Mouse (Mus musculus): ENCODE measurements around the gene Rpl10. TPM values are rescaled to one million over a fixed set of nuclear protein-coding genes. Genes with fewer than 3 reads are reported as not detected.

Gene Rpl10
- total RNA-seq, 4 experiments from 2014 or later = 121 to 325 (median 211) TPM

- DNase-seq (ENCODE audit: low spot score) = no peak
These were observed 10.6 kb downstream of the Rpl10 start for GRCm38 (mm10) chrX:74281041-74281731.

GRCm38 (mm10) chrX:74281732-74282394, 11.3 kb downstream of the Rpl10 start, which contains the start of the genes Taz and Dnase1l1:
Gene Taz (plus strand): TSS chrX:74281912.
Gene Dnase1l1 (minus strand): TSS chrX:74282337.
- peak; percentile 84 for DNase-seq (ENCODE audit: low spot score)

- peak; percentile 84 for DNase-seq (ENCODE audit: low spot score)
These were observed 11.9 kb downstream of the Rpl10 start for GRCm38 (mm10) chrX:74282395-74283091.

- DNase-seq (ENCODE audit: low spot score) = no peak
These were observed 12.5 kb downstream of the Rpl10 start for GRCm38 (mm10) chrX:74283092-74283437.

GRCm38 (mm10) chrX:74293431-74293830, 22.8 kb downstream of the Rpl10 start:
- DNase-seq (ENCODE audit: low spot score) = no peak

- peak; percentile 95 for DNase-seq (ENCODE audit: low spot score)
These were observed 26.2 kb downstream of the Rpl10 start, which contains the start of gene Atp6ap1 for GRCm38 (mm10) chrX:74296538-74297448. Gene Atp6ap1 (plus strand): TSS chrX:74297097.

- DNase-seq (ENCODE audit: low spot score) = no peak
These were observed 27.7 kb downstream of the Rpl10 start for GRCm38 (mm10) chrX:74298348-74298747.

- DNase-seq (ENCODE audit: low spot score) = no peak
These were observed 29.1 kb downstream of the Rpl10 start for GRCm38 (mm10) chrX:74299721-74300120.

- peak; percentile 68 for DNase-seq (ENCODE audit: low spot score)
These were observed 34.5 kb downstream of the Rpl10 start, which contains the start of gene Gdi1 for GRCm38 (mm10) chrX:74304867-74305700. Gene Gdi1 (plus strand): TSS chrX:74304998.

GRCm38 (mm10) chrX:74312540-74313464, 42.2 kb downstream of the Rpl10 start, which contains the start of gene Fam50a:
Gene Fam50a (plus strand): TSS chrX:74313033.
- peak; percentile 86 for DNase-seq (ENCODE audit: low spot score)

Small RNA genes within 50 kb of the gene (microRNA-seq; reads per million reads assigned to microRNA genes)
- gene Mir7091 (not detected), gene Mir7092 (not detected)

Other genes starting within 250 kb of the Rpl10 start
- gene Irak1, start 246.9 kb upstream of the Rpl10 start, total RNA-seq (2022) = 10 to 100 TPM; 56.3 to 66.4 (median 60.9) TPM
- gene Opn1mw, start 143.3 kb upstream of the Rpl10 start, total RNA-seq (2022) = not detected
- 10 to 100 TPM; 25.3 to 36.9 (median 31.0) TPM for gene Mecp2, start 135.4 kb upstream of the Rpl10 start, total RNA-seq (2022)
- not detected for gene Tex28, start 103.0 kb upstream of the Rpl10 start, total RNA-seq (2022)
- not detected for gene Tktl1, start 93.6 kb upstream of the Rpl10 start, total RNA-seq (2022)
- gene Flna, start 21.0 kb upstream of the Rpl10 start, total RNA-seq (2022) = 10 to 100 TPM; 59.1 to 98.9 (median 79.2) TPM
- 10 to 100 TPM; 31.5 to 38.2 (median 33.4) TPM for gene Emd, start 16.1 kb upstream of the Rpl10 start, total RNA-seq (2022)
- gene Taz, start 11.1 kb downstream of the Rpl10 start, total RNA-seq (2022) = 10 to 100 TPM; 47.1 to 63.2 (median 49.8) TPM
- gene Dnase1l1, start 11.5 kb downstream of the Rpl10 start, total RNA-seq (2022) = 10 to 100 TPM; 17.7 to 20.0 (median 18.3) TPM
- 100 to 1,000 TPM; 130 to 144 (median 138) TPM for gene Atp6ap1, start 26.3 kb downstream of the Rpl10 start, total RNA-seq (2022)
- 10 to 100 TPM; 55.5 to 80.4 (median 71.0) TPM for gene Gdi1, start 34.2 kb downstream of the Rpl10 start, total RNA-seq (2022)
- 10 to 100 TPM; 22.7 to 28.1 (median 25.8) TPM for gene Fam50a, start 42.2 kb downstream of the Rpl10 start, total RNA-seq (2022)
- 1 to 10 TPM in 1 of 4 experiments, under 1 TPM in 3; 0.19 to 1.4 (median 0.73) TPM for gene Plxna3, start 58.3 kb downstream of the Rpl10 start, total RNA-seq (2022)
- gene Lage3, start 82.8 kb downstream of the Rpl10 start, total RNA-seq (2022) = 10 to 100 TPM; 24.0 to 33.2 (median 31.2) TPM
- 10 to 100 TPM; 74.3 to 82.5 (median 80.1) TPM for gene Ubl4a, start 102.4 kb downstream of the Rpl10 start, total RNA-seq (2022)
- 1 to 10 TPM; 4.0 to 6.7 (median 5.8) TPM for gene Slc10a3, start 102.5 kb downstream of the Rpl10 start, total RNA-seq (2022)
- 10 to 100 TPM; 14.7 to 20.0 (median 18.1) TPM for gene Fam3a, start 122.5 kb downstream of the Rpl10 start, total RNA-seq (2022)
- gene Ikbkg, start 122.5 kb downstream of the Rpl10 start, total RNA-seq (2022) = 10 to 100 TPM; 46.2 to 56.3 (median 49.5) TPM
- gene G6pdx, start 158.4 kb downstream of the Rpl10 start, total RNA-seq (2022) = 1 to 10 TPM; 5.4 to 8.0 (median 5.8) TPM
- gene Gm6880, start 210.6 kb downstream of the Rpl10 start, total RNA-seq (2022) = not detected